Mouse (Mus musculus): ENCODE results near the gene Dab2. TPM values are rescaled to one million over a fixed set of nuclear protein-coding genes. Genes with fewer than 3 reads are reported as not detected.

Dab2 gene
- polyA plus RNA-seq (2014; fragmentation: Nextera tagmentation; extraction: Ambion mirVana) = 35.0 and 64.2 TPM in 2 replicates

DNA sequence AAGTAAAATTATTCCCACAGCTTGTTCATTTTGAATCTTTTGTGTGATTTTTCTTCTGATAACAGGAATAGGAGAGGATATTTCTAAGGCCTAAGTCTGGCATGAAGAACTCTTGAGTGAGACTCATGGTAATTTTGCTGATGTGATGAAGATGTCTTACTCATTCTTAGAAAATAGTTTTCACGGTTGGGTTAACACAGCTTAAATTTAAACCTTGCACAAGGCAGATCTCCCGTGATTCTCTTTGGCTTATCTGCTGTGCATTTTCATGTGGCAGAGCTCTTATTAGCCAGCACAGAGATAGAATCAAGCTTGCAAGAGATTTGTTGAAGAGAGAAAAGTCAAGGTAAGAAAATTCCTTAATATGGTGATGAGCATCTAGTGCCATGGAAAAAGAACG, at the start of gene Dab2:
Dab2 (plus strand) TSS at position 235 of the 400 bp plus-strand sequence.
- Histone ChIP-seq H3K4me3 (ENCODE audit: low read length) (no peak within 1 kb of the TSS), H3K4me2 (replicated peaks; ENCODE audit: low read depth, low read length) (no peak within 1 kb of the TSS), H3K9ac (ENCODE audit: low read depth, low read length) (no peak within 1 kb of the TSS), H3K36me3 (ENCODE audit: control insufficient read depth, insufficient read depth, low read length) (no peaks in the 10 kb centered on the region), H3K4me1 (ENCODE audit: control insufficient read depth, insufficient read depth, low read length) (no peaks in the 10 kb centered on the region), H3K27me3 (ENCODE audit: control insufficient read depth, insufficient read depth, low read length) (no peaks in the 10 kb centered on the region), H3K27ac (ENCODE audit: low read depth, low read length) (no peak within 1 kb of the TSS), H3K9me3 (ENCODE audit: control insufficient read depth, low read length) (no peaks in the 10 kb centered on the region)
- WGBS = 74% methylated on average over 3 of the region's 3 CpGs
- ATAC-seq (ENCODE audit: low FRiP score, low TSS enrichment) = no peak

DNA sequence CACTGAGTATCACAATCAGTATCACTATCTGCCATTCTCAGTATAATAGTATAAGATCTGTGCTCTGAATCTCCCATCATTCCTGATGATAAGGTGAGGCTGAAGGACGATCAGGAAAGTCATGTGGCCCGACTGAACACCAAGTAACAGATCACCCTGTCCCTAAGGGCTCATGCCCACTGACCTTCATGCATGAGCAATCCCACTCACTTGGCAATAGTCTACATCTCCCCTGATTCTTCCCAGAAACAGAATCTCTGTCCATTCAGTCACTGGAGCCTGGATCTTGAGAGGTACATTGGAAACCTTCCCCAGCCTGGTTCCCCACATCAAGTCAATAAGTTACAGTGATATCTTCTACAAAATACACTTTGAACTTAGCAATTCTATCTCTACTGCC, 46.1 kb upstream of the Dab2 start:
- H3K4me2 ChIP-seq (replicated peaks; ENCODE audit: low read depth, low read length) = no peak overlapping the region
- WGBS = 54% methylated on average over 2 of the region's 2 CpGs
- H3K36me3 ChIP-seq (ENCODE audit: control insufficient read depth, insufficient read depth, low read length) = no peaks in the 10 kb centered on the region
- H3K27me3 ChIP-seq (ENCODE audit: control insufficient read depth, insufficient read depth, low read length) = no peaks in the 10 kb centered on the region
- no peak overlapping the region for H3K4me3 ChIP-seq (ENCODE audit: low read length)
- no peaks in the 10 kb centered on the region for H3K9me3 ChIP-seq (ENCODE audit: control insufficient read depth, low read length)
- H3K4me1 ChIP-seq (ENCODE audit: control insufficient read depth, insufficient read depth, low read length) = no peaks in the 10 kb centered on the region
- no peak overlapping the region for H3K27ac ChIP-seq (ENCODE audit: low read depth, low read length)
- ATAC-seq (ENCODE audit: low FRiP score, low TSS enrichment) = no peak
- no peak overlapping the region for H3K9ac ChIP-seq (ENCODE audit: low read depth, low read length)

DNA sequence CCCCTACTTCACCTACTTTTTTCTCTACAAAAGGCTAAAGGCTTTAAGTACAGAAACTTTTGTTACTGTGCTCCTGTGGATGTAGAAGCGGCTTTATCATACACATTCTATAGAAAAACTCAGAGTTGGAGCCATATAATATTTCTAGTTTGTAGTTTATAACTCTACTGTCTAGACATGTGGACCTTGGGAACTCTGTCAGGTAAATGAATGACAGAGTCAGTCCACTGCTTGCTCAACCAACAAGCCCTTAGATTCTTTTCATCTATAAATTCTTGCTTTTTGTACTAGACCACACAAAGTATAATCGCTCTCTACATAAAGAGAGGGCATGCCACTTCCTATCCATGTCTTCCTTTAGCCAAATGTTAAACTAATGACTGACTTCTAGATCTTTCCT, 45.2 kb upstream of the Dab2 start:
- H3K27me3 ChIP-seq (ENCODE audit: control insufficient read depth, insufficient read depth, low read length) = no peaks in the 10 kb centered on the region
- H3K9me3 ChIP-seq (ENCODE audit: control insufficient read depth, low read length) = no peaks in the 10 kb centered on the region
- WGBS = 91% methylated on average over 2 of the region's 2 CpGs
- H3K4me2 ChIP-seq (replicated peaks; ENCODE audit: low read depth, low read length) = no peak overlapping the region
- H3K27ac ChIP-seq (ENCODE audit: low read depth, low read length) = no peak overlapping the region
- no peak for ATAC-seq (ENCODE audit: low FRiP score, low TSS enrichment)
- H3K36me3 ChIP-seq (ENCODE audit: control insufficient read depth, insufficient read depth, low read length) = no peaks in the 10 kb centered on the region
- H3K4me3 ChIP-seq (ENCODE audit: low read length) = no peak overlapping the region
- H3K9ac ChIP-seq (ENCODE audit: low read depth, low read length) = no peak overlapping the region
- H3K4me1 ChIP-seq (ENCODE audit: control insufficient read depth, insufficient read depth, low read length) = no peaks in the 10 kb centered on the region

DNA sequence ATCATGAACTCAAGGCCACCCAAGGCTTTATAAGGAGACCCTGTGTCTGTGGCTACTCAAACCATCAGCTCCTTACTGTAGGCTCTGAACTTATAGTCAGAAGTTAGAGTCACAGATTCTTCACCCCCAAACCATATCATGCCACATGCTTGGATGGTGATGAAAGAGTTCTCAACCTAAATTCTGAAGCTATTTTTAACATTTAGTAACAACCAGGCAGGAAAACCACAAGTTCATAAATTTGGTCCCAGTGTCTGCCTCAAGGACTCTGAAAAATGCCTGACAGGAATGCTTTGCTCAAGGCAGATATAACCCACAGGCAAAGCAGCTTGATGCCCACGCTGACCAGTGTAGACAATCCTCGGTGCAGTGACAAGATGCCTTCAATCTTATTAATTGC, 42.5 kb upstream of the Dab2 start:
- H3K27ac ChIP-seq (ENCODE audit: low read depth, low read length) = no peak overlapping the region
- H3K4me2 ChIP-seq (replicated peaks; ENCODE audit: low read depth, low read length) = no peak overlapping the region
- peaks cover 4% of the 10 kb centered on the region; the same call in 1 of the 2 replicates for H3K4me1 ChIP-seq (ENCODE audit: control insufficient read depth, insufficient read depth, low read length)
- H3K27me3 ChIP-seq (ENCODE audit: control insufficient read depth, insufficient read depth, low read length) = no peaks in the 10 kb centered on the region
- H3K4me3 ChIP-seq (ENCODE audit: low read length) = no peak overlapping the region
- no peak for ATAC-seq (ENCODE audit: low FRiP score, low TSS enrichment)
- H3K9me3 ChIP-seq (ENCODE audit: control insufficient read depth, low read length) = no peaks in the 10 kb centered on the region
- no peaks in the 10 kb centered on the region for H3K36me3 ChIP-seq (ENCODE audit: control insufficient read depth, insufficient read depth, low read length)
- 44% methylated on average over 2 of the region's 2 CpGs for WGBS
- H3K9ac ChIP-seq (ENCODE audit: low read depth, low read length) = no peak overlapping the region

DNA sequence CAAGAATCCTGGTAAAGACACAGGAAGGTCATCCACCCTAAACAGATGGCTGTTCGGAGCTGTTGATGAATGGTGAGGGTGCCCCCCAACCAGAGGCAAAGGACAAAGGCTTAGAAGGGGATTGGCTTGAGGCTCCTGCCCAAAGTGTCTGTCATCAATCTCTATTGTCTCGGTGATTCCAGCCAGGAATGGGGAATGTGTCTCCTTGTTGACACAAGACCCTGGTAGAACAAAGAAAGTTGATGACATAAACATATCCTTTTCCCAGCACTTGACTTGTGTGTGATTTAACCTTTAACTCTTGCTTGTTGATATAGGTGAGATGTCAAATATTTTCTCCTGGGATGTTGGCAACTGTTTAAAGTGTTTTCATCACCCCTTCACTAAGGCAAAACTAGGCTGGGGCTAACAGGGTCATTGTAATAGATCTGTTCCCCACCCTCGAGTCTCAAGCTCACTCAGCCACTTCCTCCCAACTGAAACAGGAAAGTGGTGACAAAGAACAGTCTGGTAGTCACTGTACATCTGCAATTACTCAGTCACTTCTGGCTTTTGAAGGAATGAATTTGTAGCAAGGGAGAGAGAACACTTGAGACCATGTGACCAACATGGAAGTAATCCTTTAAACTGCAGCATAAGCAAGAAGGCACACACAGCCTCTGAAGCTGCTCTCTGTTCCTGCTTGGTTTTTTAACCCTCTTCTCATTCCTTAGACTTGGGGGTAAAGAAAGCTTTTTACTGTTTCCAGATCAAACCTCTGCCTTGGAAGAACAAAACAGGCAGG, 39.4 kb upstream of the Dab2 start:
- no peak overlapping the region for H3K4me3 ChIP-seq (ENCODE audit: low read length)
- H3K9me3 ChIP-seq (ENCODE audit: control insufficient read depth, low read length) = no peaks in the 10 kb centered on the region
- peak overlapping the region; percentile 30; the same call in 1 of the 2 replicates for H3K27ac ChIP-seq (ENCODE audit: low read depth, low read length)
- no peak overlapping the region for H3K9ac ChIP-seq (ENCODE audit: low read depth, low read length)
- H3K4me2 ChIP-seq (replicated peaks; ENCODE audit: low read depth, low read length) = no peak overlapping the region
- no peaks in the 10 kb centered on the region for H3K27me3 ChIP-seq (ENCODE audit: control insufficient read depth, insufficient read depth, low read length)
- ATAC-seq (ENCODE audit: low FRiP score, low TSS enrichment) = peak; percentile 73
- no peaks in the 10 kb centered on the region for H3K36me3 ChIP-seq (ENCODE audit: control insufficient read depth, insufficient read depth, low read length)
- H3K4me1 ChIP-seq (ENCODE audit: control insufficient read depth, insufficient read depth, low read length) = peaks cover 4% of the 10 kb centered on the region; the same call in 1 of the 2 replicates
- WGBS = 10% methylated on average over 3 of the region's 3 CpGs

DNA sequence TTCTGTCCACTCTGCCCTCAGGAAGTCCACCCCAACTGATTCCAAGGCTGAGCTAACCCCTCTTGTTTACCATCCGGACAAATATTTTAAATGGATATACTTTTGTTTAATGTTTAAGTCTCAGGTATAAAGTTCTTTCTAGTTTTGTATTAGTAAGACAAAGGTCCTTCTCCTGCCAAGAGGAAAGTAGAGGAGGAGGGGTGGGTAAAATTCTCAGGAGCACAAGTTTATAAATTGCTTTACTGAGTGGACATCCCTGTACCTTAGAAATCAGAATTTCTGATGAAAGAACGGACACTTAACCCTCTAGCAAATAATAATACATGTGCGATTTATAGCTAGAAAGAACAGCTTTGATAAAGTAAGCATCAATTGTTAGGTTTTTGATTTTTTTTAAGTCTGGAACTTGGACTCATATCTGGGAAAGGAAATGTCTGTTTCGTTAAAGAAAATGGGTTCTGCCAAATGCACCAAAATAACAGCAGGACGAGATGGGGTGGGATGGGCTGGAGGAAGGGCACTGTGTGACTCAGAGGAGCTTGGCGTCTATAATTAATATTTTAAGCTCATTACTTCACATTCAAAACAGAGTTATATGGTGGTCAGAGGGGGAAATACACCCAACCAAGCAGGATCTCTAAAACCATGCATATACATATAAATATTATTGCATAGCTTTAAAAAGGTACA, 38.7 kb upstream of the Dab2 start:
- ATAC-seq (ENCODE audit: low FRiP score, low TSS enrichment) = no peak
- peak overlapping the region; percentile 30; the same call in 1 of the 2 replicates for H3K27ac ChIP-seq (ENCODE audit: low read depth, low read length)
- H3K4me3 ChIP-seq (ENCODE audit: low read length) = no peak overlapping the region
- 72% methylated on average over 6 of the region's 6 CpGs for WGBS
- H3K36me3 ChIP-seq (ENCODE audit: control insufficient read depth, insufficient read depth, low read length) = no peaks in the 10 kb centered on the region
- H3K4me2 ChIP-seq (replicated peaks; ENCODE audit: low read depth, low read length) = no peak overlapping the region
- no peak overlapping the region for H3K9ac ChIP-seq (ENCODE audit: low read depth, low read length)
- no peaks in the 10 kb centered on the region for H3K9me3 ChIP-seq (ENCODE audit: control insufficient read depth, low read length)
- H3K27me3 ChIP-seq (ENCODE audit: control insufficient read depth, insufficient read depth, low read length) = no peaks in the 10 kb centered on the region
- H3K4me1 ChIP-seq (ENCODE audit: control insufficient read depth, insufficient read depth, low read length) = peaks cover 4% of the 10 kb centered on the region; the same call in 1 of the 2 replicates

DNA sequence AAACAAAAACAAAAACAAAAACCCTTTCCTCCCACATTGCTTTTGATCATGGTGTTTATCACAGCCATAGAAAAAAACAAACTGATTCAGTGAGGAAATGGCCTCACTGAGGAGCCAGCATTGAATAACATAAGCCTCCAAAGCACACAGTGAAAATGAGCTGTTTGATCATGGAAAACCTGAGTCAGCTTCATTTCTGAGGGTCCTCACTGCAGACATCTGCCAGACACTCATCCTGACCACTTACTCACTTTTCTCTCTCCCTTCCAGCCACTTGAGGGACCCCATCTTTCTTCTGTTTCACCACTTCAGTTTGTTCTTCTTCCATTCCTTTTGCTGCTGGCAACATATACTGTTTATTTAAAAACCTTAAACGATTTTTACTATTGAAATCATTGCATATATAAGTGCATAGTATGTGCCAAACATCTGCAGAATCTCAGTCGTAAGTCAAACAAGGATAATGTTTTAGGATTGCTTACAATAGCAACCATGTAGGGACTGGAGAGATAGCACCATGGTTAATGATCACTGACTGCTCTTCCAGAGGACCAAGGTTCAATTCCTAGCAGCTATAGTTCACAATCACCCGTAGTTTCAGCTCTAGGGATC, 32.3 kb upstream of the Dab2 start:
- no peaks in the 10 kb centered on the region for H3K9me3 ChIP-seq (ENCODE audit: control insufficient read depth, low read length)
- 79% methylated on average over 3 of the region's 3 CpGs for WGBS
- H3K9ac ChIP-seq (ENCODE audit: low read depth, low read length) = no peak overlapping the region
- H3K27ac ChIP-seq (ENCODE audit: low read depth, low read length) = no peak overlapping the region
- H3K36me3 ChIP-seq (ENCODE audit: control insufficient read depth, insufficient read depth, low read length) = no peaks in the 10 kb centered on the region
- no peak for ATAC-seq (ENCODE audit: low FRiP score, low TSS enrichment)
- no peaks in the 10 kb centered on the region for H3K27me3 ChIP-seq (ENCODE audit: control insufficient read depth, insufficient read depth, low read length)
- H3K4me2 ChIP-seq (replicated peaks; ENCODE audit: low read depth, low read length) = no peak overlapping the region
- H3K4me1 ChIP-seq (ENCODE audit: control insufficient read depth, insufficient read depth, low read length) = no peaks in the 10 kb centered on the region
- H3K4me3 ChIP-seq (ENCODE audit: low read length) = no peak overlapping the region

DNA sequence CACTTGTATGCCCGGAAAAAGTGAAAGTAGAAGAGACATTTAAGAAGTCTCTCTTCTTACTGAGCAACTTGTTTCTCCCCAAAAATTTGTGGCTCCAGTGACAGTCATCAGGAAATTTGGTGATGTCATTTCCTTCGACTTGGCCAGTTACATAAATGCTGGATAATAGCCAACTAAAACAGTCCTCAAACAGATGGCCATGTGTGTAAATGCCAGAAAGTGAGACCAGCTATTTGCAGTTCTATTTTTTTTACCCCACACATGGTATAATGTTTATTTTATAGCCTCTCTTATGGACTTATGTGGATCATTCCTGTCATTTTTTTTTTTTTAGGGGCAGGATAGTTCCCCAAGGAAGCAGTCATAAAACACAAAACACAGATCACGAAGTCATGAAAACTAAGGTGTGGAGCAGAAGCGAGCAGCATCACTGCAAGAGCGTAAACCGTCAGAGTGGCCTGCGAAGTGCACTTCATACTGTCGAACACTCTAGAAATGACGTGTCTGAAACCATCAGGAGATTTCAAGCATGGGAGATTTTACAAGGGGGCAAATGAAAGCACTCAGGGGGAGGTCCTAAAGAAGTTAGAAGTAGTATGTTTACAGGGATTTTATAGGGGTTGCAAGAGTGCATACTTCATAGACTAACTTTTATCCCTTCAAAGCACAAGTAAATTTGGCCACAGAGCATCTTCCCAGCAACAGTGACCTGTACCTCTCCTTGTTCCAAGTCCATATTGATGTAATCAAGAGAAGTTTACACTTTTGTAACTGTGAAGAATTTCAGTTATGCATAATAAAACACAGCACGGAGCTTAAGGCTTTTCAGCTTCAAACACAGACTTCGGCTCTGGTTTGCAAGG, 20.8 kb upstream of the Dab2 start:
- Histone ChIP-seq H3K4me2 (replicated peaks; ENCODE audit: low read depth, low read length) (no peak overlapping the region), H3K9me3 (ENCODE audit: control insufficient read depth, low read length) (no peaks in the 10 kb centered on the region)

More for the DNA sequence above, 20.8 kb upstream of the Dab2 start:
- Histone ChIP-seq H3K36me3 (ENCODE audit: control insufficient read depth, insufficient read depth, low read length) (no peaks in the 10 kb centered on the region), H3K4me3 (ENCODE audit: low read length) (no peak overlapping the region), H3K27ac (ENCODE audit: low read depth, low read length) (no peak overlapping the region), H3K9ac (ENCODE audit: low read depth, low read length) (no peak overlapping the region), H3K27me3 (ENCODE audit: control insufficient read depth, insufficient read depth, low read length) (no peaks in the 10 kb centered on the region), H3K4me1 (ENCODE audit: control insufficient read depth, insufficient read depth, low read length) (peaks cover 9% of the 10 kb centered on the region; the same call in 1 of the 2 replicates)
- peak; percentile 24; the same call in 1 of the 2 replicates for ATAC-seq (ENCODE audit: low FRiP score, low TSS enrichment)
- WGBS = 46% methylated on average over 11 of the region's 11 CpGs

Data from kidney, embryonic 14.5 days (tissue).